Mouse (Mus musculus) embryonic facial prominence, embryonic 13.5 days (tissue): ENCODE measurements around the gene Gse1. TPM values are rescaled to one million over a fixed set of nuclear protein-coding genes. Genes with fewer than 3 reads are reported as not detected.

Experiments used
- ATAC-seq: fragments of 200-750 bp; cut with Nextera tagmentation; 2 replicates; pipeline ENCODE4 v1.8.0; 2017; ENCODE audit warnings: low read depth; ENCODE audit not compliant: insufficient number of reproducible peaks, insufficient read depth, low FRiP score, low TSS enrichment
- H3K27ac ChIP-seq: fragments of 300-500 bp; sonication (generic); 2 replicates; pipeline ENCODE4 v1.5.1; 2015; ENCODE audit warnings: moderate library complexity, mild to moderate bottlenecking, inconsistent platforms
- H3K27me3 ChIP-seq: fragments of 300-500 bp; sonication (generic); 2 replicates; pipeline ENCODE4 v1.6.1; 2015; ENCODE audit warnings: mild to moderate bottlenecking, inconsistent platforms
- H3K36me3 ChIP-seq: fragments of 300-500 bp; sonication (generic); 2 replicates; pipeline ENCODE4 v1.6.1; 2015; ENCODE audit warnings: mild to moderate bottlenecking, inconsistent platforms
- H3K4me1 ChIP-seq: fragments of 300-500 bp; sonication (generic); 2 replicates; pipeline ENCODE4 v1.6.1; 2015; ENCODE audit warnings: inconsistent platforms
- H3K4me2 ChIP-seq: fragments of 300-500 bp; sonication (generic); 2 replicates; pipeline ENCODE4 v1.6.1; 2015; ENCODE audit warnings: moderate library complexity, mild to moderate bottlenecking, inconsistent platforms
- H3K4me3 ChIP-seq: fragments of 300-500 bp; sonication (generic); 2 replicates; pipeline ENCODE4 v1.5.1; 2015; ENCODE audit warnings: mild to moderate bottlenecking, inconsistent platforms
- H3K9ac ChIP-seq: fragments of 300-500 bp; sonication (generic); 2 replicates; pipeline ENCODE4 v1.6.1; 2015; ENCODE audit warnings: mild to moderate bottlenecking, inconsistent platforms
- H3K9me3 ChIP-seq: fragments of 300-500 bp; sonication (generic); 2 replicates; pipeline ENCODE4 v1.6.1; 2016; ENCODE audit warnings: inconsistent platforms
- WGBS: fragments of 180-500 bp; shearing (Covaris S2); methylation state at CpG from one replicate; pipeline ENCODE4 v1.1.7; 2015; ENCODE audit warnings: mixed read lengths; 5-methylcytosine and 5-hydroxymethylcytosine counted together
- polyA plus RNA-seq: library from polyadenylated mRNA; unstranded; fragments of >200 nt; fragmentation: Nextera tagmentation; extraction: Ambion mirVana; gene quantifications from 2 replicates; pipeline ENCODE4 v1.2.1, GENCODE M21; 2015

Gene Gse1
- polyA plus RNA-seq, 1 experiment from 2014 or later = 8.6 TPM

DNA sequence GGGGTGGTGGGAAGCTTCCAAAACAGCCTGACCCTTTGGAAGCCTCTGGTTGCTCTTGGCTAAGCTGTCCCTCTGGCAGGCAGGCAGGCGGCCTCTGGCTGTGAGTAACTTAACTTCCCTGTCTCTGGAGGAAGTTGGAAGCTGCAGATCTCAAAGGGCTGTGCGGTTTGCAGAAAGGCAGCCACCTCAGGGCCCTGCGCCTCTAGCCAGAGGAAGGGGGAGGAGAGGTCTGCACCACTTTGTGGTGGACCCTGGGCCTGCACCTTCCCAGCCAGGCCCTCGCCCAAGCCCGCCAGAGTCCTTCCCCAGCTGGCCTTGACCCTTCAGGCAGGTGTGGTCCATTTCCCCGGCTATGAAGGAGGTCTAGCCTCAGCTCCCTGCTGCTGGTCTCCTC is 311.1 kb downstream of the Gse1 start:
- Histone ChIP-seq H3K4me1 (peaks cover 91% of the 10 kb centered on the region), H3K9ac (peak overlapping the region; percentile 76), H3K4me2 (peak overlapping the region; percentile 92), H3K9me3 (no peaks in the 10 kb centered on the region), H3K27me3 (no peaks in the 10 kb centered on the region; the same call in 1 of the 2 replicates), H3K4me3 (peak overlapping the region; percentile 59), H3K27ac (peak overlapping the region; percentile 88), H3K36me3 (no peaks in the 10 kb centered on the region)
- ATAC-seq = no peak
- WGBS = 38% methylated on average over 6 of the region's 6 CpGs

DNA sequence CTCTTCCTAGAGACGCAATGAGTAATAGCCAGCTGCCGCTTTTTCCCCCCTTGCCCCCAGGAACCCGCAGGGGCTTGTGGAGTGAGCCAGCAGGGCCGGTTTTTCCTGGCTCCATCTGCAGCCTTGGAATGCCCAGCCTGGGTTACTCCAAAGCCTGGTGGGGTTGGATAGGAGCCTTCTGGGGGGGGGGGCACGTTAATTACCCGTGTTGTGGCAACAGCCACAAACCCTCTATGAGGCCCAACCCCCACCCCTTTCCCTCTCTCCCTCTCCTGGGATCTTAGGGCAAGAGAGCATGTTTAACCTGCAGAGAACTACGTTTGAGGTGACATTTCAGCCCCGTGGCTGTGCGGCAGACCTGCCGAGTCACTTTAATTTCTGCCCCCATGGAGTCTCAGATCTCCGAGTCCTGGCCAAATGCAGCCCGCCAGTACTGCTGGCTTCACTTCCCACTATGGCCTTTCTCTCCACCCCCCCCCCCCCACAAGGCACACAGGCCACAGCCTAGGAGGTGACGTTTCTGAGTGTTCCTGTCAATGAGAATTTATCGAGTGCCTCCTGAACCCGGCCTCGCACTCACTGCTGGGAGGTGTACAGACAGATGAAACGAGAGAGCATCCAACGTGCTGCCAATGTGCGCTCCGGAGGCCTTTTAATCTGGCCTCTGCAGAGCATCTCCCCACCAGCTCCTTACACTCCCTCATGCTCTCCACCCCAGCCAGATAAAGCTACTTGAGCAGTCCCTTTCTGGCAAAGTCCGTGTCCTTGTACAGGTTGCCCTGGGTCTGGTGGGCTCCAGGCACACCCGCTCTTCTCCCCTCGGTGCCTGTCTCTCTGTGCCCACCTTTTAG is 311.7 kb downstream of the Gse1 start:
- Histone ChIP-seq H3K27ac (peak overlapping the region; percentile 88), H3K4me1 (peaks cover 90% of the 10 kb centered on the region), H3K9me3 (no peaks in the 10 kb centered on the region), H3K36me3 (no peaks in the 10 kb centered on the region), H3K4me2 (peak overlapping the region; percentile 92), H3K9ac (peak overlapping the region; percentile 76; the same call in 1 of the 2 replicates), H3K27me3 (no peaks in the 10 kb centered on the region; the same call in 1 of the 2 replicates), H3K4me3 (peak overlapping the region; percentile 59)
- ATAC-seq = no peak; the same call in 1 of the 2 replicates
- 21% methylated on average over 23 of the region's 23 CpGs for WGBS

DNA sequence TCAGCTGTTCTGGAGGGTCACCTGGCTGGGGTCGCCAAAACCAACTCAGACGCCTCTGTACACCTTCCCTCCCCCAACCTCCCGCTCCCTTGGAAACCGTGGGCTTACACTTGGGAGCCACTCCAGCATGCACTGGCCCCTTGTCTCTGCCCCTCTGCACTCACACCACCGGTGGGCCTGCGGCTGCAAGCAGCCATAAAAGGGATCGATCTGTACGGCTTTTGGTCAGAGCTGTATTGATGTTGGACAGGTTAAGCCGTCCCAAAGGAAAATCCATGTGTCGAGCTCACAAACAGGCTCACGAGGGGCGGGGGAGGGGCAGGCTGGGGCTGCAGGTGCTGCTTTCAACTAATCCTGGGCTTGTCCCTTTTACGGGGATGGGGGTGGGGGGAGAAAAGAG is 314.7 kb downstream of the Gse1 start:
- 29% methylated on average over 13 of the region's 13 CpGs for WGBS
- ATAC-seq = no peak
- Histone ChIP-seq H3K4me3 (no peak overlapping the region), H3K36me3 (no peaks in the 10 kb centered on the region), H3K27ac (no peak overlapping the region), H3K9me3 (no peaks in the 10 kb centered on the region), H3K9ac (no peak overlapping the region), H3K4me1 (peaks cover 93% of the 10 kb centered on the region), H3K4me2 (no peak overlapping the region), H3K27me3 (no peaks in the 10 kb centered on the region)

DNA sequence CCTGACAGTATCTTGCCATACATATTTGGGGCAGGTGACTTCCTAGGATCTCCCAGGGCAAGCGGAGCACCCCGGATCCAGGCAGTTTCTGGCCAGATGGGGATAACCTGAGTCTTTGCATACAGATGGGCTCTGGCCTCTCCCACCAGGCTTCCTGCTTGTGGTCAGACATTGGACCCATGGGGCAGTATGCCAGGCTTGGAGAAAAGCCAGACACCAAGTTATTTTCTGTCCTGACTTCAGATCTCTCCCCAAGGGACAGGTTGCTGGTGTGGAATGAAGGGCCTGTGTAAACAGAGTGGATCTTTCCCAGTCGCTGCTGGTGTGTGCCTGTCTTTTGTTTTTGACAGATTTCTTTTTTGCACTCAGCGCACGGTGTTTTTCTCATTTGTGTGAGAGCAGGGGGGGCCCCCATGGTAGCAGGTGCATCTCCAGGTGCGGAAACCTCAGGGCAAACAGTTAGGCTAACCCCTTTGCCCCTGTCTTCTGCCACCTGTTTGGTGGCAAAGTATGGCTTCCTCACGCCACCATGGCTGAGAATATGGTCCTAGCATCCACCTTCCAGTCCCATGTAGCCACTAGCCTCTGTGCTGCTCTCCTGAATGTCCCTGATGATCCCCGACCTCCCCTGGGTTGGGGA is 315.3 kb downstream of the Gse1 start:
- Histone ChIP-seq H3K4me3 (no peak overlapping the region), H3K36me3 (no peaks in the 10 kb centered on the region), H3K9ac (no peak overlapping the region), H3K4me1 (peaks cover 93% of the 10 kb centered on the region), H3K27ac (no peak overlapping the region), H3K9me3 (no peaks in the 10 kb centered on the region), H3K27me3 (no peaks in the 10 kb centered on the region), H3K4me2 (no peak overlapping the region)
- no peak for ATAC-seq
- 62% methylated on average over 8 of the region's 8 CpGs for WGBS

DNA sequence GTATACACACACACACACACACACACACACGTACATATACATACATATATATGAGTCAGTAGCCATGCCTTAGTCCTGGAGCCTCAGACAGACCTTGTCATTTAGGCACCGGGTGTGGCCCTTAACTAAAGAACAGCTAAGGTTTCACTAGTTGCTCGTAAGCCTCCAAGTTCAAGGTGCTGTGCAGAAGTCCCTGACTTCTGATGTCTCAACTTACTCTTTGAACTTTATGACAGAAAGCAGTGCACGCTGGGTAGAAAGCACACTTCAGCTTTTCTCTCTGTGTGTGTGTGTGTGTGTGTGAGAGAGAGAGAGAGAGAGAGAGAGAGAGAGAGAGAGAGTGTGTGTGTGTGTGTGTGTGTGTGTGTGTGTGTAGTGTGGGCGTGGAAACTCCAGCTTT is 315.9 kb downstream of the Gse1 start:
- Histone ChIP-seq H3K4me1 (peaks cover 93% of the 10 kb centered on the region), H3K36me3 (no peaks in the 10 kb centered on the region), H3K4me3 (no peak overlapping the region), H3K9ac (no peak overlapping the region), H3K4me2 (no peak overlapping the region), H3K27me3 (no peaks in the 10 kb centered on the region), H3K27ac (no peak overlapping the region), H3K9me3 (no peaks in the 10 kb centered on the region)
- WGBS = 63% methylated on average over 5 of the region's 5 CpGs
- no peak for ATAC-seq

DNA sequence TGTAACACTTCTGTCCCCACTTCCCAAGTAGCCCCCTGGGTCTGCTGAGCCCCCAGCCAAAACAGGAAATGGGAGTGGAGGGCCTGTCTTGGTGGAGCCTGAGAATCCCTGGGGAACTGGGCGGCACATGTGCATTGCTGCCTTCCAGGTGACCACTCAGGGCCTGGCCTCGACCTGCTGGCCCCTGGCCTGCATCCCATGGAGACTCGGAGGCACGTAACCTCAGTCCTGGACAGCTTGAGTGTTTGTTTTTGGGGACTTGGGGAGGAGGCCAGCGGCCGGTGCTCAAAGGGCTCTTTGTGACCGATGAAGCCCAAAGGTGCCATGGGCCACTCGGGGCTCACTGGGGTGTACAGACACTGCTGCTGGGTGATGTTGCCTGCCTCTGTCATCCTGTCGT is 319.3 kb downstream of the Gse1 start:
- ATAC-seq = no peak
- Histone ChIP-seq H3K36me3 (no peaks in the 10 kb centered on the region), H3K27ac (no peak overlapping the region), H3K9ac (no peak overlapping the region), H3K4me1 (peaks cover 99% of the 10 kb centered on the region), H3K4me3 (no peak overlapping the region), H3K27me3 (no peaks in the 10 kb centered on the region), H3K9me3 (no peaks in the 10 kb centered on the region), H3K4me2 (no peak overlapping the region)
- 59% methylated on average over 9 of the region's 9 CpGs for WGBS

DNA sequence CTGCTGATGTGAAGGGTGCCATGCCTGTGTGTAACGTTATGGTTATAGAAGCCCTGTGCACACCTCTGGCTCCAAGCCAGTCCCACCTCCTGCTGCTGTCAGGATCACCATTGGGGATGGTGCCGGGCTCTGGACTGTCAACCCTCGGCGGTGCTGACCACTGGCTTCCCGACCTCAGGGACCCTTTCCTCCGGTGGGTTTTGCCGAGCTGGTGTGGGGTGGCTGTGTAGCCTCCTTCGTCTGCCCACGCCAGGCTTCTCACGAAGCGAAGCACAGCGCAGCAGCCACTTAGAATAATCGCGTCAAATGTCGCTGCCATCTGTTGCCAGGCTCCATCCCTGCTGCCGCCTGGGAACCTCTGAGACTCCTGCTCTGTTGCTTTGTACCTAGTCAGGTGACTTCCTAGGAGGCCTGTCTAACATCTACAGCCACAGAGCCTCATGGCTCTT is 320.1 kb downstream of the Gse1 start:
- Histone ChIP-seq H3K36me3 (no peaks in the 10 kb centered on the region), H3K27ac (peak overlapping the region; percentile 8; the same call in 1 of the 2 replicates), H3K27me3 (no peaks in the 10 kb centered on the region), H3K4me2 (no peak overlapping the region), H3K9ac (0 out of 2 replicates have a peak overlapping the region, but pooled peaks have one; percentile 36), H3K4me1 (peaks cover 99% of the 10 kb centered on the region), H3K4me3 (no peak overlapping the region), H3K9me3 (no peaks in the 10 kb centered on the region)
- WGBS = 47% methylated on average over 16 of the region's 16 CpGs
- ATAC-seq = no peak

DNA sequence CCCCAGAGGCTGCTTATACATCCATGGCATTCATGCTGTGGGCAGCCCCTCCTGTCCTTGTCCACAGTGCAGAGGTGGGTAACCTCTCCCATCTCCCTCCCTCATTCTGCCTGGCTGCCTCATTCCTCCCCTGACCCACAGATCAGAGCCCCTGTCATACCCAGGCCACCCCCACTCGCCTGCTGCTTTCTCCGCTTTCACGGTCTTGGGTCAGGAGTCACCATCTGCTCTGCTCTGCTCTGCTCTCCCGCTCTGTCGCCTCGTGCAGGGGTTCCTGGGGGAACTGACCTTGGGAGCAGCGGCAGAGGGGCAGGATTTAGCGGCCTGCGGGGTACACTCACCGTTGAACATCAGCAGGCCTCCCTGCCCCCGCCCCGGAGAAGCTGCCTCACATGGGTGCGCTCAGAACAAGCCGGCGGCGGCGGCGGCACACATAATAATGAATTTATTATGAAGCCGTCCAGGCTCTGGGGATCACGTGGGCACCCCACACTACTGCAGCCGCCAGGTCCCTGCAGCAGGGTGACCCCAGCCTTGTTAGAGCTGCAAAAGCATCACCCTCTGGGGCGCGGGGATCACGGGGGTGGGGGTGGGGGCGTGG is 321.2 kb downstream of the Gse1 start:
- no peaks in the 10 kb centered on the region for H3K9me3 ChIP-seq
- peak overlapping the region; percentile 54 for H3K4me2 ChIP-seq
- H3K27me3 ChIP-seq = no peaks in the 10 kb centered on the region
- 0 out of 2 replicates have a peak, but pooled peaks cover 5% of the 10 kb centered on the region for H3K36me3 ChIP-seq
- H3K4me3 ChIP-seq = peak overlapping the region; percentile 16; the same call in 1 of the 2 replicates
- ATAC-seq = no peak
- peak overlapping the region; percentile 33 for H3K27ac ChIP-seq
- peaks cover 95% of the 10 kb centered on the region for H3K4me1 ChIP-seq
- peak overlapping the region; percentile 57; the same call in 1 of the 2 replicates for H3K9ac ChIP-seq
- 4% methylated on average over 25 of the region's 25 CpGs for WGBS

DNA sequence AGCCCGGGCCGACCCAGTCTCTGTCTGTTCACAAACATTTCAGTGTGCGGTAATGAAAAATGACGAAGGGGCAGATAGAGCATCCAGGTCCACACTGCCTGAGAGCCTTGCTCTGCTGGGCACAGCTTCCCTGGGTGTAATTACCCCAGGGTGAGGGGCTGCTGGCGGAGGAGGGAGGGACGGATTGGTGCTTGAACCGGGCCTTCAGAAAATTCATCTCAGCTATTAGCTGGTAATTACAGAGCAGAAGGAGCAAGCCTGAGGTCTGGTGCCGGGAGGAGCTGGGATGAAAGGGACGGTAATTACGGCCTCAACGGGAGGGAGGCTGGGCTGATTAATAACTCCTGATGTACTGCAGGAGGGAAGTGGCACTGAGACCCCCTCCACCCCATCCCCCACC is 321.7 kb downstream of the Gse1 start:
- Histone ChIP-seq H3K9me3 (no peaks in the 10 kb centered on the region), H3K9ac (0 out of 2 replicates have a peak overlapping the region, but pooled peaks have one; percentile 57), H3K27me3 (no peaks in the 10 kb centered on the region), H3K4me3 (peak overlapping the region; percentile 16; the same call in 1 of the 2 replicates), H3K36me3 (peaks cover 9% of the 10 kb centered on the region; the same call in 1 of the 2 replicates), H3K27ac (peak overlapping the region; percentile 33; the same call in 1 of the 2 replicates), H3K4me2 (peak overlapping the region; percentile 54), H3K4me1 (peaks cover 96% of the 10 kb centered on the region)
- ATAC-seq = no peak
- WGBS = 11% methylated on average over 11 of the region's 11 CpGs

DNA sequence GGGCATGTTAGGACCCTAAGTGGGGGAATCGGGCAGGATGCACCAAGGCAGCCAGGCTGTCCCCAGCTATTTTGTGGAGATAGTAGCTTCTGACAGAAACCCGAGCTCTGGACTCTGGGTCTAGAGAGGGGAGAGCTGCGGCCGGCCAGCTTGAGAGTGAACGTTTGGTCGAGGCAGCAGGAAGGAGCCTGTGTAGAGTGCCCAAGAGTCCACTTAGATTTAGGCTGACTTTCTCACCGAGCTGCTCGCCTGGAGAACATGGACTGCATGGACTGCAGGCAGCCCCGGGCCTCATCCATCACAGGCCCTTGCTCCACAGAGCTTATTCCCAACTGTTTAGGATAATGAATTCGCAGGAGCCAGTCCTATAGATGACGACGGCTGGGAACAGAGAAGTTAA is 322.2 kb downstream of the Gse1 start:
- no peaks in the 10 kb centered on the region for H3K9me3 ChIP-seq
- no peak overlapping the region for H3K4me3 ChIP-seq
- 20% methylated on average over 12 of the region's 12 CpGs for WGBS
- no peak for ATAC-seq
- H3K4me2 ChIP-seq = 0 out of 2 replicates have a peak overlapping the region, but pooled peaks have one; percentile 54
- H3K36me3 ChIP-seq = peaks cover 10% of the 10 kb centered on the region; the same call in 1 of the 2 replicates
- 0 out of 2 replicates have a peak overlapping the region, but pooled peaks have one; percentile 11 for H3K9ac ChIP-seq
- H3K27me3 ChIP-seq = no peaks in the 10 kb centered on the region
- peak overlapping the region; percentile 33; the same call in 1 of the 2 replicates for H3K27ac ChIP-seq
- peaks cover 96% of the 10 kb centered on the region for H3K4me1 ChIP-seq
